Mouse (Mus musculus) olfactory bulb, adult 2 months (tissue): ENCODE measurements around the gene Parp3.

Source experiments
- CTCF ChIP-seq: fragments of 200-500 bp; IDR thresholded peaks from 2 replicates; pipeline ENCODE4 v1.5.1; 2012; ENCODE audit warnings: low read depth, mild to moderate bottlenecking, low read length, moderate library complexity; ENCODE audit not compliant: insufficient read depth
- POLR2A ChIP-seq: fragments of 200-500 bp; IDR thresholded peaks from 2 replicates; pipeline ENCODE4 v1.6.1; 2012; ENCODE audit warnings: mild to moderate bottlenecking, low read depth, low read length, moderate library complexity; ENCODE audit not compliant: insufficient read depth

- peak; percentile 45; the same call in 1 of the 2 replicates for TF ChIP-seq CTCF
- no peak for TF ChIP-seq POLR2A
These were observed 2.3 kb downstream of the Parp3 start for GRCm38 (mm10) chr9:106474456-106474855.
